Mouse (Mus musculus) erythroid progenitor cell, adult 5-6 weeks (primary cell): ENCODE results near the gene Flnb. TPM values are rescaled to one million over a fixed set of nuclear protein-coding genes. Genes with fewer than 3 reads are reported as not detected.
A peak's percentile ranks its signal among the peaks of the same experiment; 100 is the strongest.

ENCODE experiments used
- ATAC-seq: replicated peaks from 2 replicates; pipeline ENCODE4 v1.8.0; 2016; ENCODE audit warnings: moderate number of reproducible peaks, mild to moderate bottlenecking, moderate TSS enrichment, inconsistent platforms; ENCODE audit not compliant: poor library complexity, low FRiP score, severe bottlenecking
- total RNA-seq, 2 experiments: library from RNA; stranded (forward) in 1 of 2; stranded (reverse) in 1 of 2; fragments of 150-400 nt in 1 of 2; fragments of 186-747, 209-891 nt in 1 of 2; gene quantifications; 2 replicates each; pipeline versions ENCODE4 v1.2.3 to v1.2.4; 2015 to 2017; ENCODE audit warnings: low replicate concordance in 2 of 2

The Flnb gene
- total RNA-seq, 2 experiments from 2014 or later, result 1.2 to 1.7 TPM

DNA sequence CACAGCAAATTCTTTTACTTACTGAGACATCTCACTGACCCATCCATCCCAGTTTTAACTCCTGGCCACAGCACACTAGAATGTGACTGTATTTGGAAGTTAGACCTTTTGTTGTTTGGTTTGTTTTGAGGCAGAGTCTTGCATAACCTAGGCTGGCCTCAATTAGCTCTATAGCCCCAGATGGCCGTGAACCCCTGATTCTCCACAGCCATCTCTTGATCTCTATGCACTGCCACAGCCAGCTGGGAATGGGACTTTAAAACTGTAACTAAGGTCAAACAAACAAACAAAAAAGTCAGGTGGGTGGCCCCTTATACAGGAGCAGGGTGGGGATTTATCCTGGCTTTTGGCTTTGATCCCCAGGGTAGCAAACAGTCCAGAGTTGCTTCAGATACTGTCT, 156.9 kb downstream of the Flnb start:
- ATAC-seq, result no peak

DNA sequence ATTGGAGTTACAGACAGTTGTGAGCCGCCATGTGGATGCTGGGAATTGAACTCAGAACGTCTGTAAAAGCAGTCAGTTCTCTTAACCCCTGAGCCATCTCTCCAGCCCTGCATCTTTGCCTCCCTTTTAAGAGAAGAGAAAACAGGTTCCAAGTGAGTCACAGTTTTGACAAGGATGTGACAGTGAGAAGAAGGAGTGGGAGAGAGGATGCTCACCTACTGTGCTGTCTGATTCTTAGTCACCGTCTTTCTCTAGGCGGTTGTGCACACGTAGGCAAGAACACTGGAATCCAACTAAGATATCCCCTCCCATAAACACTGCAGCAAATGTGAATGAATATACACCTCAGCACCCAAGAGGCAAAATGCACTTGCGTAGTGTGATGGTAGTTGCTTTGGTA, 157.4 kb downstream of the Flnb start:
- no peak for ATAC-seq

DNA sequence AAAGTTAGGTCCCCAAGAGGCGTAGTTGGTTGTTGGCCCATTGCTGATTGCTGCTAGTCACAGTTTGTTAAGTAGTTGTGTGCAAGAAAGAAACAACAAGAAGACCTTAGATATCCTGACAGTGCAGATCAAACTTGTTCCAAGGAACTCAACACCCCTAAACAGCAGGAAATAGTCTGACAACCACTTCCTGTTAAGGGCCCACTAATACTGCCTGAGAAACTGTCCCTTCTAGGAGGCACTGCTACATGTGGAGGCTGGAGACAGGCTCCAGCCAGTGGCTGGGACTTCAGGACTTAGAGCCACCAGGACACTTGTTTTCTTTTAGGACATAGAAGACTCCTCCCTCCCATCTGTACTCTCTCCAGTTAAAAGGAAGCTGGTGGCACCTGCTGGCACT, 159.7 kb downstream of the Flnb start:
- no peak for ATAC-seq

DNA sequence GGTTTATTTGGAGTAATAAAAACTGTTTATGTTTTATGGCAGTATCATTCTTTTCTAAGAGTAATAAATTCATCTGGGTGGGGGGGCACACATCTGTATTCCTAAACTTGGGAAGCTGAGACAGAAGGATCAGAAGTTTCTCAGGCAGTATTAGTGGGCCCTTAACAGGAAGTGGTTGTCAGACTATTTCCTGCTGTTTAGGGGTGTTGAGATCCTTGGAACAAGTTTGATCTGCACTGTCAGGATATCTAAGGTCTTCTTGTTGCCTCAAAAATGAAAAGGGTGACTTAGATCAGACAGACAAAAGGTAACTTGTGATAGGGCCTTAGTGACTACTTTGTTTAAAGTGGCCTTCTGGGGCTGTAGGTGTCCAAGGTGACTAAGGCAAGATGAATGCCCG, 160.4 kb downstream of the Flnb start:
- ATAC-seq, result no peak

DNA sequence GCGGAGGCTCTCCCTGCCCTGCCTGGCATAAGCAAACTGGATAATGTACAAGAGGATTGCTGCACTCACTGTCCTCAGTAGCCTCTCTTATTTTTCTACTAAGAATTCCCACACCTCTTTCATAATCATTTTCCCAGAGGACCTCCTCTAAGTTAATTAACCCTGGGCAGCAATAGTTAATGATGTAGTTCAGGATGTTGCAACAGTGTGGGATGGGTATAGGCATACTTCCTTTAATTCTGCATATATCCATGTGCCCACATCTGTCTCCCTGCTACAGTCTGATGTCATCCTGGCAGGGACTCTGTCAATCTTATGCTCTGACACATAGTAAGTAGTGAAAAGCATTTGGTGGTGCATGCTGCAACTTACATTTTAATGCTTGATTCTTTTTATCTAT, 163.5 kb downstream of the Flnb start:
- ATAC-seq, result no peak

DNA sequence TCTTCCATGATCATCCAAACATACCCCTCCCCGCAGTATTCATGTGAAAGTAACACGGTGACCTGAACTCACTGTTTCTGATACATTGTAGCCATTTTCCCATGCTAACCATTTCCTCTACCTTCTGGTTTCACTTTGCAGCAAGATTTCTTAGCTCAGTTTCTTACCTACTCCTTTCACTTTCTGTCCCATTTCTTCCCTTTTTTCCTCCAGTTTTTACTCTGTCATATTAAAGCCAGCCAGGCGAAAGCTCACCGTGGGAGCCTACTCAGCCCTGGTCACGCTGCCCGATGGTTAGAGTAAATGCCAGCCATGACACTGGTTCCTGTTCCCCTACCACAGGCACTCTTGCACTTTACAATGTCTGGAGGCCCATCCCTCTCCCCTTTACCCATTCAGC, 169.2 kb downstream of the Flnb start:
- ATAC-seq, result no peak

DNA sequence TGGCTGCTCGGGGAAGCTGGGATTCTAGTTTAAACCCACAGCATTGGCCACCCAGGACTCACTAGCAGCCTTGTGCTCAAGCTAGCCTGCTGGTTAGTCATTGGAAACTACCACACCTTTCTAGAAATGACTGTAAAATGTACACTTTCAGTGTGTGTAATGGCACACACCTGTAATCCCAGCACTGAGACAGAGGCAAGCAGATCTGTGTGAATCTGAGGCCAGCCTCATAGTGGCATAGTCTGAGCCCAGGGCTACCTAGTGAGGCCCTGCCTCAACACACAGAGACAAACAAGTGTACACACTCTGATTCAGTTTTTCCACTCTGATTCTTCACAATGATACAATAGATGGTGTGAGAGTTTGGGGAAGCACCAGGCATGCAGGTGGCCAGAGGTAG, 171.6 kb downstream of the Flnb start:
- no peak for ATAC-seq

DNA sequence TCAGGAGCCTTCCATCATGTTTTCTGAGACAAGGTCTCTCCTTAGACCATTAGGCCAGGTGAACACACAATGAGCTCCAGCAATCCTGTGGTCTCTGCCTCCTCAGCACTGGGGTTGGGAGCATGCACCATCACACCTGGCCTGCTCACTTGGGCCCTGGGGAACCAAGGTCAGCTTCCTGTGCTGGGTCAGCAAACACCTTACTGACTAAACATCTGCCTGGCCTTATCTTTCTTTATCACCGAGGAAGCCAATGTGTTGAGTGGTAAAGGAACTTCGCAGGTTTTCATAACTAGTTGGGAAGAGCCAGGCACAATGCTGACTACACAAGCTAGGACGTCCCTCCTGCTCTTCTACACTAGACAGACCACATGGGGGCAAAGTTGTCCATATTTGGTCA, 172.2 kb downstream of the Flnb start:
- ATAC-seq, result no peak

DNA sequence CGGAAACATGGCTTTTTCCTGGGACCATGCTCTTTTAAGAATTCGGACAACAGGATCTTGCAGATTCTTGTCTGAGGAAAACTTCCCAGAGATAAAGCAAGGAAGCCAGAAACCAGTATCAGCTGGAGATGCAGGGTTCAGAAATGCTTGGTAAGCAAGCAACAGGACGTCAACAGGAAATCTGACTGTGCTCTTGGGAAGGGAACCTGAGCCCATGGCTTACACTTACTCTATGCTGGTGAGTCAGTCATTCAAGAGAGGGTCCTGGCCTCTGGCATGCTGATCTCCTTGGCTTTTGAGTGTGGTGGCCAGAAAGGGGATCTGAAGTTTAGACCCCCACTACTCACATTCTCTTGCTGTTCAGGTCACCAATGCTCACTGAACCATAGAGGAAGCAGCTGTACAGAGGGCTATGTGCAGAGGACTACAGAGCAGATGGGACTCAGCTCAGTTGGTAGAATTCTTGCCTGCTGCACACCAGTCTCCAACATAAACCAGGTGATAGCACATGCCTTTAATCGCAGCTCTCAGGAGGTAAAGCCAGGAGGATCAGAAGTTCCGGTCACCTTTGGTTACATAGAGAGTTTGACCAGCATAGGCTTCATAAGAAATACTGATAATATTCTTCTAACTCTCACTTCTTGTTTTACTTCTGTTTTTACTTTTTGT, 173.5 kb downstream of the Flnb start:
- no peak for ATAC-seq

DNA sequence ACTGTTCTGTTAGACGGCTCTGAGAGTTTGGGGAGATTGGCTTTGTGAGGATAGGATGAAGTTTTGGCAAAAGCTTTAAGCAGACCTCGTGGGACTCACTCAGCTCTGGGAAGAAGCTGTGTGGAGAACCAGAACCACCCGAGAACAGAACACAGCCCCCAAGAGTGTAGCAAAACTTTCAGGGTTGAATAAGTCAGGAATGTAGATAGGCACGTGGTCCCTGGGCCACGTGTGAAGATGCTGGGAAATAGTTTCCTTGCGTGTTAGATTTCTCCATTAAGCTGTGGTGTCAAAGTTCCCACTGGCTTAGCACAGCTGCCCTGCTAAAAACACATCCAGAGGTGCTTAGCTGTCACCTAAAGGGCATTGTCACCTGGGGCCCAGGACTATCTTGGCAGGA, 174.4 kb downstream of the Flnb start:
- ATAC-seq, result no peak

DNA sequence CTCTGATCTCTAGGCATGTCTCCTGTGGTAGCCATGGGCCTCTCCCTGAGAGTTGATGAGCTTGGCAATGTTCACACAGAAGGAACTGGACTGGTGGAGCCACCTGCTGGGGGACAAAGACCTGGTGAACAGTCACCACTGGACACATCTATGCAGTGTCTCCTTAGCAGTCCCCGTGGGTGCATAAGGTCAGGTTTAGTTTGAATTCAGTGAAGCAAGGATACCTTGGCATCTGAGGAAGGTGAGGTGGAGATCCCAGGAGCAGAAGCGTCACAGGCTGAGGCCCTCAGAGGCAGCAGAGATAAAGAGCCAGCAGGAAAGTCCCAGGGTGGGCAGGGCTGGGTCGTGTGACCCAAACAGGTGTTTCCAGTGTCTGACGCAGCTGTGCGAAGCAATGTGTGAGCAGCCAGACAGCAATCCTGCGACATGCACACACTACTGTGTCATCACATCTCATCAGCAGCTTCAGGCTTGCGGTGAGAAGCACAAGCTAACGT, 176.6 kb downstream of the Flnb start, which contains the start of gene Dnase1l3:
Gene Dnase1l3, minus strand, starts transcription at position 303 of the 497 bp plus-strand sequence.
- ATAC-seq, result no peak

DNA sequence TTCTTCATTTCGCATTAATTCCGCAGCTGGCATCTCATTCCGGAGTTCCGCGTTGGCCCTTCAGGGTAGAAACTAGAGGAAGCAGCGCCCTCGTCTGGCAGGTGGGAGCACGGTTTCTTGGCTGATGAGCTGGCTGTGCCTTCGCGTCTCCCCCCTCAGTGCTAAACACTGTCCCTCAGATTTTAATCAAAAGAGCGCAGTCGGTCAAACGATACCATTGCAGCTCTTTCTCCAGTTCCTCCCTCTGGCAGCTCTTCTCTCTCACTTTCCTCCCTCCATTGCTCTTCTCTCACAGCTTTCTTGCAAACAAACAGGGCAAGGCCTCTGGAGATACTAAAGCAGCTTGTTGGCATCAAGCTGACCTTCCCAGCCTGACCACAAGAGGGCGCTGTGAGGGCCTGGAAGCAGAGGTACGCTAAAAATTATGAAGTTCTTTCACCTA, 179.5 kb downstream of the Flnb start:
- ATAC-seq, result 0 out of 2 replicates have a peak, but pooled peaks have one; percentile 27

DNA sequence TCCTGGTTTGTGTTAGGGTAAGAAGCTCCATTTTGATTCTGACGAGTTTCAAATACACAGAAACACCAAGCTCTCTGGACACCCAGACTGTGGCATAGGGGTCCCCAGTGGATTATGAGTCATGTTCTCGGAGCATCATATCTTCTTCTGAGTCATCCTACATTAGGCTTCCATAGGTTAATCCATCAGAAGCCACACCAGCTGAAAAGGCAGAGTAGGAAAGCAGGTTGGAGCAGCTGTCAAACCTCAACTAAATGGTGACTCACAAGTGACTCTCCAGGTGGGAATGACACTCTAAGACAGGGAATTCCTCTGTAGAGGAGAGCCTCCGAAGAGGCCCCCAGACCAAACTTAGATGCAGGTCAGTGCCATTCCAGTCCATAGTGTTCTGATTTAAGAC, 181.3 kb downstream of the Flnb start:
- no peak for ATAC-seq

DNA sequence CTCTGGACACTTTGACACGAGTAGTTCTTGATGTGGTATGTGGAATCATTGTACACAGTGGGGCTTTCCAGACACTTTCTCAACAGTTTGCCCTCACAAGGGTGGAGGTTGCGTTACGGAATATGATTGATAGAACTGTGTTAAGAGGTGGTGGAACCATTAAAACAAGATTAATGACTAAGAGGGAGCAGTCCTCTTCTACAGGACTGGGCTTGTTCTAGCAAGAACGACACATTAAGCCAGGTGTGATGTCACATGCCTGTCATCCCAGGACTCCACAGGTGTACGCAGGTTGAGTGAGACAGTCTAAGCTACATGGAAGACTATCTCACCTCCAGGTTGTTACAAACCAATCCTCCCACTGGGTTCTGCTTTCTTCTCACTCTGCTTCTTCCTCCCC, 181.7 kb downstream of the Flnb start:
- no peak for ATAC-seq

DNA sequence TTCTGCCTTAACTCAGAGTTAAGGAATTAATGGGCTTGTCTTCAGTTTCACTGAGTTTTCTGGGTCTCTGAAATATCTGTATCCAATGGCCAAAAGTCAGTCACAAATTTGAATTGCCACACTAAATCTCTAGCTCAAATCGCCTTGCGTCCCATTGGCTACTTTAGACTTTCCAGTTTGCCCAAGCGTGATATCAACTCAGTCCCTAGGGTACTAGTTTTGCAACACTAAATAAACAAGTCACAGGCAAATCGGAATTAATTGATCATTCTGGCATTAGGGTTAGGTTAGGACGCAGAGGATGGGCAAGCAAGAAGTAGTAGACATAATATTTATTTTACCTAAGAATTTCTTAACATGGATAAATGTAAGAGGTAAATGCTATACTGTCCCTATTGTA, 182.5 kb downstream of the Flnb start:
- no peak for ATAC-seq

Other genes with a start within 250 kb of the Flnb start
- not detected in 2 replicates for gene Gm3558, start 249.4 kb upstream of the Flnb start, total RNA-seq (2015; ENCODE audit: low replicate concordance)
- not detected in 2 replicates for gene Gm3558, start 249.4 kb upstream of the Flnb start, total RNA-seq (2017; ENCODE audit: low replicate concordance)
- not detected in 2 replicates for gene Gm10338, start 222.4 kb upstream of the Flnb start, total RNA-seq (2015; ENCODE audit: low replicate concordance)
- not detected in 2 replicates for gene Gm10338, start 222.4 kb upstream of the Flnb start, total RNA-seq (2017; ENCODE audit: low replicate concordance)
- gene Gm10128, start 174.0 kb upstream of the Flnb start, total RNA-seq (2015; ENCODE audit: low replicate concordance), result not detected in 2 replicates
- not detected in 2 replicates for gene Gm10128, start 174.0 kb upstream of the Flnb start, total RNA-seq (2017; ENCODE audit: low replicate concordance)
- not detected in 2 replicates for gene Gm26661, start 26.4 kb upstream of the Flnb start, total RNA-seq (2015; ENCODE audit: low replicate concordance)
- not detected in 2 replicates for gene Gm26661, start 26.4 kb upstream of the Flnb start, total RNA-seq (2017; ENCODE audit: low replicate concordance)
- not detected in 2 replicates for gene Gm45521, start 139.3 kb downstream of the Flnb start, total RNA-seq (2015; ENCODE audit: low replicate concordance)
- gene Gm45521, start 139.3 kb downstream of the Flnb start, total RNA-seq (2017; ENCODE audit: low replicate concordance), result not detected in 2 replicates
- 0.36 and 1.7 TPM in 2 replicates for gene Dnase1l3, start 176.6 kb downstream of the Flnb start, total RNA-seq (2015; ENCODE audit: low replicate concordance)
- not detected in 2 replicates for gene Dnase1l3, start 176.6 kb downstream of the Flnb start, total RNA-seq (2017; ENCODE audit: low replicate concordance)
- not detected in 2 replicates for gene Abhd6, start 184.9 kb downstream of the Flnb start, total RNA-seq (2015; ENCODE audit: low replicate concordance)
- not detected in 2 replicates for gene Abhd6, start 184.9 kb downstream of the Flnb start, total RNA-seq (2017; ENCODE audit: low replicate concordance)